Mouse (Mus musculus) midbrain, embryonic 10.5 days (tissue): Measurements from ENCODE around the gene Lpcat2b. TPM values are rescaled to one million over a fixed set of nuclear protein-coding genes. Genes with fewer than 3 reads are reported as not detected.

Source experiments
- DNase-seq: peaks from one replicate; pipeline ENCODE4 v3.0.0-alpha.2; 2017; ENCODE audit warnings: low spot score
- H3K27ac ChIP-seq: fragments of 300-500 bp; sonication (generic); replicated peaks from 2 replicates; pipeline ENCODE4 v1.5.1; 2016; ENCODE audit warnings: mild to moderate bottlenecking
- H3K27me3 ChIP-seq: fragments of 300-500 bp; sonication (generic); 2 replicates; pipeline ENCODE4 v1.6.1; 2016; ENCODE audit warnings: low read depth, mild to moderate bottlenecking; ENCODE audit not compliant: poor library complexity, severe bottlenecking
- H3K36me3 ChIP-seq: fragments of 300-500 bp; sonication (generic); 2 replicates; pipeline ENCODE4 v1.6.1; 2016; ENCODE audit warnings: mild to moderate bottlenecking, moderate library complexity
- H3K4me1 ChIP-seq: fragments of 300-500 bp; sonication (generic); 2 replicates; pipeline ENCODE4 v1.6.1; 2016
- H3K4me3 ChIP-seq: fragments of 300-500 bp; sonication (generic); 2 replicates; pipeline ENCODE4 v1.5.1; 2016; ENCODE audit warnings: mild to moderate bottlenecking, moderate library complexity
- H3K9me3 ChIP-seq: fragments of 300-500 bp; sonication (generic); replicated peaks from 2 replicates; pipeline ENCODE4 v1.6.1; 2016; ENCODE audit warnings: mild to moderate bottlenecking
- WGBS: fragments of 180-500 bp; shearing (Covaris S2); methylation state at CpG from one replicate; pipeline ENCODE4 v1.1.7; 2016; 5-methylcytosine and 5-hydroxymethylcytosine counted together
- polyA plus RNA-seq: library from polyadenylated mRNA; unstranded; fragments of >200 nt; fragmentation: Nextera tagmentation; extraction: Ambion mirVana; gene quantifications from 2 replicates; pipeline ENCODE4 v1.2.1, GENCODE M21; 2016

Gene Lpcat2b
- polyA plus RNA-seq, 1 experiment from 2014 or later = not detected

- Histone ChIP-seq H3K4me1 (no peaks in the 10 kb centered on the region), H3K27ac (no peak overlapping the region), H3K4me3 (no peak overlapping the region), H3K36me3 (no peaks in the 10 kb centered on the region), H3K27me3 (no peaks in the 10 kb centered on the region), H3K9me3 (no peaks in the 10 kb centered on the region)
- 93% methylated on average over 1 of the region's 1 CpGs for WGBS
- DNase-seq = no peak
Observed at GRCm38 (mm10) chr5:107421676-107422075, 9.7 kb upstream of the Lpcat2b start.

GRCm38 (mm10) chr5:107434001-107434400 lies 2.7 kb downstream of the Lpcat2b start:
- H3K27ac ChIP-seq = no peak overlapping the region
- no peak overlapping the region for H3K4me3 ChIP-seq
- H3K27me3 ChIP-seq = no peaks in the 10 kb centered on the region
- no peaks in the 10 kb centered on the region for H3K36me3 ChIP-seq
- WGBS = 88% methylated on average over 5 of the region's 5 CpGs
- H3K9me3 ChIP-seq = no peaks in the 10 kb centered on the region
- H3K4me1 ChIP-seq = peaks cover 18% of the 10 kb centered on the region
- DNase-seq = no peak

GRCm38 (mm10) chr5:107436185-107436584 lies 4.8 kb downstream of the Lpcat2b start:
- no peaks in the 10 kb centered on the region for H3K36me3 ChIP-seq
- H3K27ac ChIP-seq = no peak overlapping the region
- H3K9me3 ChIP-seq = no peaks in the 10 kb centered on the region
- no peak for DNase-seq
- no peaks in the 10 kb centered on the region for H3K27me3 ChIP-seq
- no peak overlapping the region for H3K4me3 ChIP-seq
- WGBS = 96% methylated on average over 6 of the region's 6 CpGs
- peaks cover 20% of the 10 kb centered on the region for H3K4me1 ChIP-seq

- Histone ChIP-seq H3K27me3 (no peaks in the 10 kb centered on the region), H3K36me3 (no peaks in the 10 kb centered on the region), H3K4me3 (peak overlapping the region; percentile 90; the same call in 1 of the 2 replicates), H3K4me1 (peaks cover 20% of the 10 kb centered on the region), H3K9me3 (no peaks in the 10 kb centered on the region), H3K27ac (no peak overlapping the region; the same call in 1 of the 2 replicates)
- WGBS = 83% methylated on average over 6 of the region's 6 CpGs
- DNase-seq = no peak
Observed at GRCm38 (mm10) chr5:107436587-107437209, 5.3 kb downstream of the Lpcat2b start.

- peak within 1 kb of the TSS; percentile 90 for H3K4me3 ChIP-seq
- peak; percentile 94 for DNase-seq
- H3K27me3 ChIP-seq = no peaks in the 10 kb centered on the region
- H3K36me3 ChIP-seq = no peaks in the 10 kb centered on the region
- peaks cover 20% of the 10 kb centered on the region for H3K4me1 ChIP-seq
- under 1% methylated on average over 51 of the region's 51 CpGs for WGBS
- no peaks in the 10 kb centered on the region for H3K9me3 ChIP-seq
- H3K27ac ChIP-seq = peak within 1 kb of the TSS; percentile 96
Observed at GRCm38 (mm10) chr5:107437464-107438281, 6.3 kb downstream of the Lpcat2b start, which contains the start of gene Btbd8. TSS of gene Btbd8 (plus strand) at chr5:107437997.

- Histone ChIP-seq H3K4me1 (peaks cover 20% of the 10 kb centered on the region), H3K4me3 (peak overlapping the region; percentile 90), H3K27ac (peak overlapping the region; percentile 96), H3K9me3 (no peaks in the 10 kb centered on the region), H3K36me3 (no peaks in the 10 kb centered on the region), H3K27me3 (no peaks in the 10 kb centered on the region)
- DNase-seq = no peak
- whole genome bisulfite sequencing = 27% methylated on average over 7 of the region's 7 CpGs
Observed at GRCm38 (mm10) chr5:107438353-107438752, 7.0 kb downstream of the Lpcat2b start.

GRCm38 (mm10) chr5:107441881-107442280 lies 10.5 kb downstream of the Lpcat2b start:
- Histone ChIP-seq H3K27me3 (no peaks in the 10 kb centered on the region), H3K27ac (no peak overlapping the region), H3K4me3 (no peak overlapping the region), H3K36me3 (no peaks in the 10 kb centered on the region), H3K4me1 (peaks cover 18% of the 10 kb centered on the region), H3K9me3 (no peaks in the 10 kb centered on the region)
- 88% methylated on average over 5 of the region's 5 CpGs for WGBS
- no peak for DNase-seq

- no peak for DNase-seq
- Histone ChIP-seq H3K4me3 (no peak overlapping the region), H3K27me3 (no peaks in the 10 kb centered on the region), H3K4me1 (no peaks in the 10 kb centered on the region), H3K36me3 (no peaks in the 10 kb centered on the region), H3K27ac (no peak overlapping the region), H3K9me3 (no peaks in the 10 kb centered on the region)
- WGBS = 89% methylated on average over 4 of the region's 4 CpGs
Observed at GRCm38 (mm10) chr5:107444251-107444650, 12.9 kb downstream of the Lpcat2b start.

GRCm38 (mm10) chr5:107447977-107448376 lies 16.6 kb downstream of the Lpcat2b start:
- no peak for DNase-seq
- Histone ChIP-seq H3K36me3 (no peaks in the 10 kb centered on the region), H3K27me3 (no peaks in the 10 kb centered on the region), H3K27ac (no peak overlapping the region), H3K9me3 (no peaks in the 10 kb centered on the region), H3K4me3 (no peak overlapping the region), H3K4me1 (no peaks in the 10 kb centered on the region)
- 89% methylated on average over 4 of the region's 4 CpGs for WGBS

GRCm38 (mm10) chr5:107448784-107449183 lies 17.4 kb downstream of the Lpcat2b start:
- H3K4me1 ChIP-seq = no peaks in the 10 kb centered on the region
- no peaks in the 10 kb centered on the region for H3K36me3 ChIP-seq
- H3K27me3 ChIP-seq = no peaks in the 10 kb centered on the region
- no peaks in the 10 kb centered on the region for H3K9me3 ChIP-seq
- no peak for DNase-seq
- 92% methylated on average over 4 of the region's 4 CpGs for WGBS
- no peak overlapping the region for H3K4me3 ChIP-seq
- H3K27ac ChIP-seq = no peak overlapping the region

GRCm38 (mm10) chr5:107449620-107450019 lies 18.3 kb downstream of the Lpcat2b start:
- H3K27ac ChIP-seq = no peak overlapping the region
- H3K27me3 ChIP-seq = no peaks in the 10 kb centered on the region
- H3K9me3 ChIP-seq = no peaks in the 10 kb centered on the region
- H3K4me3 ChIP-seq = no peak overlapping the region
- H3K4me1 ChIP-seq = no peaks in the 10 kb centered on the region
- WGBS = 90% methylated on average over 5 of the region's 5 CpGs
- no peak for DNase-seq
- H3K36me3 ChIP-seq = no peaks in the 10 kb centered on the region

GRCm38 (mm10) chr5:107450299-107450698 lies 18.9 kb downstream of the Lpcat2b start:
- DNase-seq = no peak
- Histone ChIP-seq H3K4me3 (no peak overlapping the region), H3K27ac (no peak overlapping the region), H3K36me3 (no peaks in the 10 kb centered on the region), H3K27me3 (no peaks in the 10 kb centered on the region), H3K9me3 (no peaks in the 10 kb centered on the region), H3K4me1 (no peaks in the 10 kb centered on the region)
- 91% methylated on average over 5 of the region's 5 CpGs for WGBS
